ENCODE assay signal across 8 mouse cellular contexts in the genomic region with DNA sequence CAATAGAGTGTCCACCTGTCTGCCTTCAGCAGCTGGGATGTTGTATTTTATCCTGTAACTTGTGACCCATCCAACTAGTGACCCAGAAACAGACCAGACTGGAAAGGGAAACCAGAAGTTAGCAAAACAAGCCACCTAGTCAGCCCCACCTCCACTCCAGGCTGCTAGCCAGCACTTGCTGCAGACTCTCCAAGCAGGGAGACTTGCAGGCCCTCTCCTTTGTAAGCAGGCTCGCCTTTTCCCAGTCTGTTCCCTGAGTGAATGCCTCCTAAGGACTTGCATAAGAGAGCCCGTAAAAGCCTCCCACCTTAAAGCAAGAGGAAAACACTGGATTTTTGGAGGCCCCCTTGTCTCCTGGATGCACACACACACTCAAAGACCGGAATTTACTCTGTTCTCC. TPM values are rescaled to one million over a fixed set of nuclear protein-coding genes. Genes with fewer than 3 reads are reported as not detected.
DNase-seq lines count a peak whose midpoint lies in the region; ATAC-seq and TF ChIP-seq lines count a peak whose summit lies in the region.

No protein-coding gene starts in this region.

- TF ChIP-seq CTCF in liver, adult 2 months (IDR thresholded peaks at IDR 0.05; ENCODE audit: low read depth, low read length) = no peak
- no peak for TF ChIP-seq CTCF in embryonic fibroblast, embryonic 13.5 days (IDR thresholded peaks at IDR 0.05; ENCODE audit: borderline replicate concordance, insufficient read depth, low read length)

- H3K27ac ChIP-seq in liver, adult 2 months (replicated peaks; ENCODE audit: insufficient read depth, low read depth, low read length) = peak overlapping the region; percentile 94
- H3K27ac ChIP-seq in embryonic fibroblast, embryonic 13.5 days (ENCODE audit: insufficient read depth, low read length) = peak overlapping the region; percentile 39
- peak overlapping the region; percentile 51 for H3K27ac ChIP-seq in limb, embryonic 12.5 days
- peak overlapping the region; percentile 80 for H3K27ac ChIP-seq in stomach, embryonic 15.5 days

- no peaks in the 10 kb centered on the region for H3K79me2 ChIP-seq in liver, adult 2 months (ENCODE audit: control insufficient read depth, insufficient read depth, low read length)

- DNase-seq in liver, adult 2 months (ENCODE audit: extremely low read depth, low read depth, low spot score) = peak; percentile 93
- DNase-seq in liver = no peak
- DNase-seq in heart, postnatal 36 days = peak; percentile 69 to 73
- DNase-seq in c-Kit-positive CD71-positive TER-119-positive erythroid progenitor cells, embryonic 14.5 days (ENCODE audit: low spot score) = no peak

- no peaks in the 10 kb centered on the region for H3K36me3 ChIP-seq in liver, adult 2 months (ENCODE audit: control insufficient read depth, insufficient read depth, low read length)
- H3K36me3 ChIP-seq in limb, embryonic 12.5 days = no peaks in the 10 kb centered on the region; the same call in 1 of the 2 replicates
- no peaks in the 10 kb centered on the region for H3K36me3 ChIP-seq in stomach, embryonic 15.5 days

- intact Hi-C loops in heart, postnatal 36 days (cut with DNase I) = no loop called here

- no peak for TF ChIP-seq POLR2A in liver, adult 2 months (IDR thresholded peaks at IDR 0.05; ENCODE audit: extremely low read depth, insufficient read depth, low read length)
- no peak for TF ChIP-seq POLR2A in embryonic fibroblast, embryonic 13.5 days (IDR thresholded peaks at IDR 0.05; ENCODE audit: low read depth, low read length)

- peaks cover 4% of the 10 kb centered on the region; the same call in 1 of the 2 replicates for H3K9me3 ChIP-seq in limb, embryonic 12.5 days
- H3K9me3 ChIP-seq in stomach, embryonic 15.5 days = no peaks in the 10 kb centered on the region

- no peak overlapping the region for H3K4me3 ChIP-seq in liver, adult 2 months (ENCODE audit: insufficient read depth, low read depth, low read length)
- H3K4me3 ChIP-seq in embryonic fibroblast, embryonic 13.5 days (ENCODE audit: insufficient read depth, low read length) = no peak overlapping the region
- no peak overlapping the region for H3K4me3 ChIP-seq in limb, embryonic 12.5 days (replicated peaks)
- no peak overlapping the region for H3K4me3 ChIP-seq in stomach, embryonic 15.5 days (replicated peaks)

- no peak overlapping the region for H3K9ac ChIP-seq in liver, adult 2 months (ENCODE audit: low read depth, low read length)
- H3K9ac ChIP-seq in limb, embryonic 12.5 days (replicated peaks) = no peak overlapping the region
- no peak overlapping the region for H3K9ac ChIP-seq in stomach, embryonic 15.5 days

- H3K4me1 ChIP-seq in liver, adult 2 months (ENCODE audit: control insufficient read depth, insufficient read depth, low read length) = peaks cover 46% of the 10 kb centered on the region
- peaks cover 6% of the 10 kb centered on the region for H3K4me1 ChIP-seq in embryonic fibroblast, embryonic 13.5 days (ENCODE audit: control insufficient read depth, insufficient read depth, low read length)
- H3K4me1 ChIP-seq in limb, embryonic 12.5 days (replicated peaks) = peaks cover 40% of the 10 kb centered on the region
- H3K4me1 ChIP-seq in stomach, embryonic 15.5 days = peaks cover 54% of the 10 kb centered on the region

- no peak for ATAC-seq in limb, embryonic 12.5 days (ENCODE audit: insufficient number of reproducible peaks, insufficient read depth, low FRiP score, low TSS enrichment, low read depth)
- no peak for ATAC-seq in stomach, embryonic 15.5 days (ENCODE audit: insufficient read depth, low FRiP score, low read depth)
- no peak for ATAC-seq in erythroblast, adult 5-6 weeks (replicated peaks; ENCODE audit: low FRiP score, poor library complexity, severe bottlenecking)

- H3K4me2 ChIP-seq in limb, embryonic 12.5 days = no peak overlapping the region
- H3K4me2 ChIP-seq in stomach, embryonic 15.5 days = no peak overlapping the region

- no peaks in the 10 kb centered on the region for H3K27me3 ChIP-seq in liver, adult 2 months (ENCODE audit: control insufficient read depth, insufficient read depth, low read length)
- H3K27me3 ChIP-seq in limb, embryonic 12.5 days = no peaks in the 10 kb centered on the region
- H3K27me3 ChIP-seq in stomach, embryonic 15.5 days (replicated peaks) = no peaks in the 10 kb centered on the region

- WGBS in liver, adult 2 months = 27% methylated on average over 3 of the region's 3 CpGs
- 61% methylated on average over 3 of the region's 3 CpGs for WGBS in limb, embryonic 12.5 days
- WGBS in stomach, embryonic 15.5 days = 40% methylated on average over 3 of the region's 3 CpGs

RNA-seq across cellular contexts. Expression of gene Atp2a2, which starts 27.3 kb away (rescaled TPM):
- 44.6 and 65.4 TPM in 2 replicates for total RNA-seq in liver, adult 2 months (2014; rRNA removed)
- polyA plus RNA-seq in liver, adult 2 months (2012; rRNA removed) = 46.0 and 50.5 TPM in 2 replicates
- polyA plus RNA-seq in embryonic fibroblast, embryonic 13.5 days (2011; ENCODE audit: insufficient read length, low read depth, missing spikeins) = 176 and 187 TPM in 2 replicates
- total RNA-seq in heart, postnatal 36 days (2021) = over 10,000 TPM; 11,843 to 11,873 TPM
- polyA plus RNA-seq in limb, embryonic 12.5 days (2016; fragmentation: Nextera tagmentation; extraction: Ambion mirVana) = 42.4 and 49.5 TPM in 2 replicates
- polyA plus RNA-seq in stomach, embryonic 15.5 days (2015; fragmentation: Nextera tagmentation; extraction: Ambion mirVana) = 33.5 and 35.7 TPM in 2 replicates
- total RNA-seq in erythroblast, adult 5-6 weeks (2015; ENCODE audit: low replicate concordance) = 20.2 and 37.4 TPM in 2 replicates
- total RNA-seq in erythroblast, adult 5-6 weeks (2017; ENCODE audit: low replicate concordance) = 38.8 and 71.8 TPM in 2 replicates

Comparison
In these comparisons a context has a peak if more than half of its experiments do, and no peak if none do; other contexts are left out.
1. DNase-seq: peak in liver, adult 2 months (single experiment) and heart, postnatal 36 days (2 of 2); none in liver (single experiment) and c-Kit-positive CD71-positive TER-119-positive erythroid progenitor cells, embryonic 14.5 days (single experiment).
2. H3K27ac ChIP-seq: peak in every context shown above with its lines; median percentile 94 in liver, adult 2 months; 80 in stomach, embryonic 15.5 days; 51 in limb, embryonic 12.5 days; 39 in embryonic fibroblast, embryonic 13.5 days.